Mouse (Mus musculus) urinary bladder, postnatal 14 days (tissue): ENCODE measurements at regions not wholly inside any gene's neighbourhood (a gene's known extent, or its start where the extent isn't known, plus 50 kb on each side); places are given as distances from the start of the nearest gene placed in this dataset.
A peak's percentile ranks its signal among the peaks of the same experiment; 100 is the strongest.

Experiments
- DNase-seq: peaks from one replicate; pipeline ENCODE4 v3.0.0; 2021; ENCODE audit warnings: low spot score

- DNase-seq, result no peak
Measured at GRCm38 (mm10) chr14:102925769-102926443, 56.5 kb downstream of the Kctd12 start.

- no peak for DNase-seq
Measured at GRCm38 (mm10) chr14:102924674-102925073, 57.8 kb downstream of the Kctd12 start.

DNA sequence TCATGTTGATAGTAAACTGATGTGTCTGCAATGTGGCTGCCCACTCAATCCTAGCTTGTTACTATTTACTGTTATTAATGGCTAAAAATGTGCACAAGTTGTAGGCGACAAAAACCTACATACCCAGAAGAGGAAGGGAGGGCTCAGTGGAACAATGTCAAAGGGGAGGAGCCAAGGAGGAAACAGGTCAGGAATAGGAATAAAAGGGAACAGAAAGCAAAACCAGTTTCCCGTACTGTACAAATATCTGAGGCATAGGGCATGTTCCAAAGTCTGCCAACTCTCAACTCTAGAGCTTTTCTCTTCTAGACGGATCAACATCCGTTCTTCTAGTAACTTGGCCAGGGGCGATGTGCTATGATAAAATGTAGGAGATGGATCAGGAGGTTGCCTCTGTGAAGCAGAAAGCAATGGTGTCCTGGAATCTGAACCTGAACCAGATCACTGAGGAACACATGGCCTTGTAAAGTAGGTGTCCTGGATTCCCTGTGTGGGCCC lies 59.9 kb downstream of the Kctd12 start:
- DNase-seq, result no peak

GRCm38 (mm10) chr14:102920415-102920814 lies 62.0 kb downstream of the Kctd12 start:
- no peak for DNase-seq

GRCm38 (mm10) chr14:102919261-102919801 lies 63.1 kb downstream of the Kctd12 start:
- no peak for DNase-seq

GRCm38 (mm10) chr14:102917929-102918328 lies 64.5 kb downstream of the Kctd12 start:
- no peak for DNase-seq

DNA sequence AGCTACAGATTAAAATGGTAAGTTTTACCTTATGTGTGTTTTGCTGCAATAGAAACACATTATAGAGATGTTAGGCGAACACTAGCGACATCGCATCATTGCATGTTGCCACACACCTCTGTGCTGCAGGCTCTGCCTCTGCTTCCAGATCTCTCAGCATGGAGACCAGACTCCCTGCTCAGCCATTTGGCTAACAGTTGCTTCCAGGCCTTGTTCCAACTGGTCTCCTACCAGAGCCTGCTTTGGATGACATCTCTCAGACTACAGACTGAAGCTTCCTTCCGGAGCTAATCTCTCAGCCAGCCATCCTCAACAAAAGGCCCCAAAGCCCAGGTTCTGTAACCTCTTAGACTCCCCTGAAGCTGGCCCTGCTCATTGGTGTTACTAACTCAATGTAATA lies 66.5 kb downstream of the Kctd12 start:
- peak; percentile 22 for DNase-seq

GRCm38 (mm10) chr14:102911582-102911981 lies 70.9 kb downstream of the Kctd12 start:
- no peak for DNase-seq

DNA sequence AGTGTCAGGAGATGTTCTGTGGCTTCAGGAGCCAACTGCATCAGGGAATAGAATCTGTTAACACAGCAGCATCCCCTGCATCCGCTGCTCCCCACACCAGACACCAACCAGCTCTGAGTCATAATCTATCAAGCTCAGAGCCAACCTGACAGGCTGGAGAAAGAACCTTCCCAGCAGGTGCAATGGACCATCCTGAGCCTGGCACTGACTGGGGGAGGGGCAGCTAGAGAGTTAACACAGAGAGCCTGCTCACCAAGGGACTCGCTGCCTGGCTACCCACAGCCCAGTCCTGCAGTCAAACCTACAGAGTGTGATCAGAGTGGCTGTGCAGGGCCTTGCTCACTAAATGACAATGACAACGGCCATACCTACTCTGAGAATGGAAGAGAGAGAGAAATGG lies 73.4 kb downstream of the Kctd12 start:
- no peak for DNase-seq

DNA sequence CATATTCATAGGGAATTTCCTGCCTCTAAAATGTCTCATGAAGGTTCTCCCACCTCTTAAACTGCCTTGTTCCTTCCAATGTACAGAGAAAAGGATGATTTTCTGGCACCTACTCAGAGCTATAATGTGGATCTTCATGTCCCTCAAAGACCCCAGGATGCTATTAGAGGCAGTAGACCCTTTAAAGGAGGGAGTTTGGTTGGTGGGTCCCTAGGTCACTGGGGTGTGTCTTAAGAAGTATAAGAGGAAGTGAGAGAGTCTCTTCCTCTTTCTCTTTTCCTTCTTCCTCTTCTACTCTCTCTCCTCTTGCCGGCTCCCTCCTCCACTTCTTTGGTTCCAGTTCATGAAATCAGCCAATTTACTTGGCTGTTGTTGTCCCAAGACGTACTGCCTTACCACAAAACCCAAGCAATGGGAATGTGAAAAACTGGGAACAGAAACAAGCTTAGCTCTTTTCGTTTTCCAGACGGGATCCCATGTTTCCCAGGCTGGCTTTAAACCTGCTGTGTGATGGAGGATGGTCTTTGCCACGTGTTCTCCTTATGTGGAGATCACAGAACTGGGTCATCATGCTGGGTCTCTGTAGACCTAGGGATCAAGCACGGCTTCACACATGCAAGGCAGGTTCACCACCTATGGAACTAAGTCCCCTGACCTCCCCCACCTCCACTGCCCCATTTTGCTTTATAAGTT lies 74.9 kb downstream of the Kctd12 start:
- no peak for DNase-seq

DNA sequence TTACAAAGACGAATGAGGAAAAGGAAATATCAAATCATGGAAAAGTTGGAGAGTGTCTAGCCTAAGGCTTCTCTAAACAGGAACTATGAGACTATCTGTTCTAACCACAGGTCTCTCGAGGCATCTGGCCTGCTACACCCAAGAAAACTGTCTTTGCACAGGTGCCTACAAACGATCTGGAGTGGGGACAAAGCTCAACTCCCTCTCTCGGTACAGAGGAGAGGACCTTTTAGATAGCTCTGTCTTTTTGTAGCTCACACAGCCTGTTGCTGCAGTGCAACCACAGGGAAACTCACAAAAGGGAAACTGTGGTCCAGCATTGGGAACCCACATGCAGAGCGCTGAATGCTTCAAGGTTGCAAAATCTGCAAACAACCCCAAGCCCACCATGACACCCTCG lies 75.6 kb downstream of the Kctd12 start:
- no peak for DNase-seq

GRCm38 (mm10) chr14:102906286-102906685 lies 76.2 kb downstream of the Kctd12 start:
- DNase-seq, result no peak

DNA sequence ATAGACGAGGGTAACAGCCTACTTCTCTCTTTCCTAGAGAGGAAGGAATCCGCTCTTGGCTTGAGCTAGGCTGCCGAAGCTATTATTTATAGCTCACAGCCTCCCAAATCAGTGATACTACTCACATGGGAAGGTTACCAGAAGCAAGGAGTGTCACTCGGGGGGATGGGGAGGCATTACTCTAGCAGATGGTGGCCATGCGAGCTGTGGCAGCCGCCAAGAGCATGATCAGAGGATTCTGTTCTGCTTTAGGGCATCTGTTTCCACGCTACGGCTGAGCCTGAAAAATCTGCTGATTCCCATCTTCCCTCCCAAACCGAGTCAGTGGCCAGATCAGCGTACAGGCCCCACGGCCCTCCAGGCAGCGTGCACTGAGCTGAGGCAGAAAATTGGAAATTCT lies 79.5 kb downstream of the Kctd12 start:
- DNase-seq, result peak; percentile 40

DNA sequence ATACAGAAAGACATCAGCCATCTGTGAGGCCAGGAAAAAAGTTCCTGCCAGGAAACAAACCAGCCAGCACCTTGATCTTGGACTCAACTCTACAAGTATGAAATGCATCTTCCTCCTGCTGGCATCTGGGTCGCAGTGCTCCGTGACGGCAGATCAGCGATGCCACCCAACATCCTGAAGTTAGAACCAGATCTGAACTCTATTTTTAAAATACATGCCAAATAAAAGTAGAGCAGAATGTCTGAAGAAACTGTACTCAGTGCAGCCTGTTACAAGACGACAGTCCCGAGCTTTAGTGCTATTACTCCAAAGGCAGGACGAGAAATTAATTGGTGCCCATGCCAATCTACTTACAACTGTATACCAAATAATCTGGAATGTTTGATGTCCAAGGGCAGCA lies 80.2 kb downstream of the Kctd12 start:
- DNase-seq, result no peak

- no peak for DNase-seq
Measured at GRCm38 (mm10) chr14:102898445-102898844, 84.0 kb downstream of the Kctd12 start.

- DNase-seq, result no peak
Measured at GRCm38 (mm10) chr14:102897039-102897438, 85.4 kb downstream of the Kctd12 start.

GRCm38 (mm10) chr14:102896527-102896926 lies 85.9 kb downstream of the Kctd12 start:
- DNase-seq, result no peak

DNA sequence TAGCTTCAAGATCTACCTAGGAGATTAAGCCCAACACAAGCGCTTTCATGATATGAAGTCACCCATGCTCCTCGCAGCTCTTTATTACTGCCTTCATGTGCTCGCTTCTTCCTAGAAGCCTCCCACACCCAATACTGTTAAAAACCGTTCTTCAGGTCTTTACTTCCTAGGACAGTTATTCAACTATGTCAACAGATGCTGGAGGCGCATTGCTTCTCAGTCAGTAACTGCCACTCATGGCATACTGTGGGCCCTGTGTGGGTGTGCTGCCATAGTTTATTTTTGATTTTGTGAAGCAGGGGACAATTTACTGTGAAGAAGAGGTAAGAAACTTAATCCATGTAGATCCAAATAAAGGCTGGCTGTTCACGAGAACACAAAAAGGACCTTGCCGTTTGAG lies 89.2 kb downstream of the Kctd12 start:
- no peak for DNase-seq

- no peak for DNase-seq
Measured at GRCm38 (mm10) chr14:102891552-102891951, 90.9 kb downstream of the Kctd12 start.

GRCm38 (mm10) chr14:102885240-102885598 lies 97.2 kb downstream of the Kctd12 start:
- no peak for DNase-seq

- no peak for DNase-seq
Measured at GRCm38 (mm10) chr14:102884539-102885239, 97.7 kb downstream of the Kctd12 start.

DNA sequence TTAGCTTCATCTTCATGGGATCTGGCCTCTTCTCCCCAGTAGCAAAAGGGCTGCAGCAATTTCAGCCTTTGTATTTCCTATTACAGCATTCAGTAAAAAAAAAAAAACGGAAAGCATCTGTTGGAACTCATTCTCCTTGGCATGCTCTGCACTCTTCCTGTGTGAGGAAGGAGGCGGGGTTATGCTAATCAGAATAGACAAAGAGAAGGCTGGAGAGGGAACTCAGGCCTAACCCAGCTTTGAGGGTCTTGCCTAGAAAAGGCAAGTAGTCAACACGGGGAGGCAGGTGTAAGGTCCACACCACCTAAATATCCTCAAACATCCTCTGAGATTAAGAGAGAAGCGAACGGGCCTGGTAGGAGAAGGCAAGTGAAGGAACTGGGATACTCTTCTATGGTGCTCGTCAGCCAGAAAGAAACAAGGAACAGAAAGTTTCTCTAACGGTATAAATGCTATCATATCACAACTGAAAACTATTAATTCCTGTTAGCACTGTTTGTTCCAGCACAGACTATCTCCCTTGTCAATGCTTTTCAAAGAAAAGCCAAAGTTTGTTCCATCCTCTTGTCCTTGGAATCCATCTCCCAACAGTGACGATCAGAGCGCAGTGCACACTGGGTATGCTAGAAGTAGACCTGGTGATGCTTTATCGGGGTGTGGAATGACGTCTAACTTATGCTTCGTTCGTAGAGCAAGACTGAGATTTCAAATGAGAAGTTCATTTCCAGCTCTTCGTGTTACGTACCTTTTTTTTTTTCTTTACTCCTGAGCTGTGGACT lies 98.9 kb downstream of the Kctd12 start:
- DNase-seq, result no peak
